Mouse (Mus musculus) G1E (cell line): ENCODE measurements around the gene Ap2a2.

Experiments
- CTCF ChIP-seq: IDR thresholded peaks from 2 replicates; pipeline ENCODE4 v1.5.1; 2012; ENCODE audit warnings: low read depth, low read length, inconsistent platforms, mixed read lengths
- GATA1 ChIP-seq: IDR thresholded peaks from 2 replicates; pipeline ENCODE4 v1.6.1; 2012; ENCODE audit warnings: borderline replicate concordance, low read length, inconsistent platforms, mixed read lengths
- TAL1 ChIP-seq: conservative IDR thresholded peaks from 2 replicates; pipeline ENCODE4 v1.6.1; 2012; ENCODE audit warnings: low read depth, low read length, inconsistent platforms, mixed read lengths

GRCm38 (mm10) chr7:141670999-141671398 lies 109.0 kb downstream of the Ap2a2 start:
- no peak for TF ChIP-seq CTCF
- TF ChIP-seq TAL1 = no peak
- no peak for TF ChIP-seq GATA1
